Mouse (Mus musculus): ENCODE measurements around the gene Sars.

DNA sequence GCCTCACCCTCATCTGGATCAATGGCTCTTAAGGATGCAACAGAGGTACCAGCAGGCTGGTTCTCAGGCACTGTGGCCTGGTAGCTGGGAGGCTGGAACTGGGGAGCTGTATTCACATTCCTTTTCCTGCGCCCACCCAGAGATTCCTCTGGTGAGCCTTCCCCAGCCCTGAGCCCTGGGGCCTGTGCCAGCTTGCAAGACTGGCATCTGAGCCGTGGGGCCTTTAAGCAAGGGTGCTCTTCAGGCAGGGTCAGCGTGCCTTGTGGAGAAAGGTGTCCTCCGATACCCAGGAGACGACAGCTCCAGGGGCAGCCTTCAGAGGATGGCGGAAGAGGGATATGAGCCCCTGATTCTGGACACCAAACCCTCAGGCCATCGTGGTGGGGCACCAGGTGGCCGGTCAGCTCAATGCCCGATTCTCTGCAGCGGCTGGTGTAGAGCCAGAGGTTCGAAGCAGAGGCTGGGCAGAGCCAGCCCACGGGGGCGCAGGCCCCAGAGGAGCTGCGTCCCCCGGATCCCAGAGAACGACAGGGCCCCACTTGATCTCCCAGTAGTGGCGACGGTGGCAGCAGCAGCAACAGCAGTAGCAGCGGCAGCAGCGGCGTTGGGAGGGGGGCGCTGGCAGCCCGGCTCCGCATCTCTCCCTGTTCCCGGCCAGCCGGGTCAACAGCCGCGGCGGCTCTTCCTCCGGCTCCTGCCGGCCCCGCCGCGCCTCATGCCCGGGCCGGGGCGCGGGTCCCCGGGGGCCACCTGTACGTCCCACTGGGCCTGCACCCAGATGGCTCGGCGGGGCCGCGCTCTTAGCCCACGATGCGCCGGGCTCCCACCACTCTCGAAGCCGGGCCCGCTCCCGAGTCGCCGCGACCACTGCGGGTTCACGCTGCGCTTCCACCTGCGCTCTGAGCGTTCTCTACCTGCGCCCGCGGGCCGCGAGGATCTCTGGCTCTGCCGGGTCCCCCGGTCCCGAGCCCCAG is 29.9 kb downstream of the Sars start, which contains the start of gene Celsr2:
- TF ChIP-seq HCFC1 (IDR thresholded peaks at IDR 0.05; ENCODE audit: borderline replicate concordance, insufficient read depth, low read length) (no peak), MAFK (IDR thresholded peaks at IDR 0.05; ENCODE audit: insufficient read depth, low read depth, low read length) (no peak), CHD2 (IDR thresholded peaks at IDR 0.05; ENCODE audit: low read depth, low read length) (no peak), ZC3H11A (IDR thresholded peaks at IDR 0.05; ENCODE audit: borderline replicate concordance, low read depth, low read length) (no peak), ZNF384 (IDR thresholded peaks at IDR 0.05; ENCODE audit: low read depth, low read length) (no peak)

Data from ES-E14 (cell line).